Mouse (Mus musculus) forebrain, embryonic 11.5 days (tissue): ENCODE data around the gene Zfp664. TPM values are rescaled to one million over a fixed set of nuclear protein-coding genes. Genes with fewer than 3 reads are reported as not detected.

Experiments used
- ATAC-seq: fragments of 200-750 bp; cut with Nextera tagmentation; replicated peaks from 2 replicates; pipeline ENCODE4 v1.8.0; 2017; ENCODE audit warnings: moderate TSS enrichment; ENCODE audit not compliant: low FRiP score
- DNase-seq: peaks from one replicate; pipeline ENCODE4 v3.0.0-alpha.2; 2017; ENCODE audit warnings: low spot score
- H3K27ac ChIP-seq: fragments of 300-500 bp; sonication (generic); 2 replicates; pipeline ENCODE4 v1.5.1; 2014; ENCODE audit warnings: low read depth, low read length
- H3K27me3 ChIP-seq: fragments of 300-500 bp; sonication (generic); 2 replicates; pipeline ENCODE4 v1.6.1; 2014; ENCODE audit warnings: mild to moderate bottlenecking, low read length, mixed read lengths; ENCODE audit not compliant: control insufficient read depth, insufficient read depth
- H3K36me3 ChIP-seq: fragments of 300-500 bp; sonication (generic); 2 replicates; pipeline ENCODE4 v1.6.1; 2014; ENCODE audit warnings: mild to moderate bottlenecking, low read length, moderate library complexity, mixed read lengths; ENCODE audit not compliant: control insufficient read depth, insufficient read depth
- H3K4me1 ChIP-seq: fragments of 300-500 bp; sonication (generic); replicated peaks from 2 replicates; pipeline ENCODE4 v1.6.1; 2014; ENCODE audit warnings: low read length, mixed read lengths; ENCODE audit not compliant: control insufficient read depth, insufficient read depth
- H3K4me2 ChIP-seq: fragments of 300-500 bp; sonication (generic); 2 replicates; pipeline ENCODE4 v1.6.1; 2014; ENCODE audit warnings: low read depth, mild to moderate bottlenecking, low read length, moderate library complexity, mixed read lengths; ENCODE audit not compliant: severe bottlenecking
- H3K4me3 ChIP-seq: fragments of 300-500 bp; sonication (generic); 2 replicates; pipeline ENCODE4 v1.5.1; 2014; ENCODE audit warnings: low read depth, low read length
- H3K9ac ChIP-seq: fragments of 300-500 bp; sonication (generic); 2 replicates; pipeline ENCODE4 v1.6.1; 2014; ENCODE audit warnings: low read length
- H3K9me3 ChIP-seq: fragments of 300-500 bp; sonication (generic); 2 replicates; pipeline ENCODE4 v1.6.1; 2016; ENCODE audit warnings: low read length, mixed read lengths; ENCODE audit not compliant: control insufficient read depth
- WGBS: fragments of 180-500 bp; shearing (Covaris S2); extraction: QIAGEN DNeasy Blood & Tissue Kit; methylation state at CpG from one replicate; pipeline ENCODE4 v1.1.7; 2014; 5-methylcytosine and 5-hydroxymethylcytosine counted together
- polyA plus RNA-seq: library from polyadenylated mRNA; unstranded; fragments of >200 nt; fragmentation: Nextera tagmentation; extraction: Ambion mirVana; gene quantifications from 2 replicates; pipeline ENCODE4 v1.2.1, GENCODE M21; 2014

Zfp664 gene
- polyA plus RNA-seq, 1 experiment from 2014 or later, result 139 TPM

DNA sequence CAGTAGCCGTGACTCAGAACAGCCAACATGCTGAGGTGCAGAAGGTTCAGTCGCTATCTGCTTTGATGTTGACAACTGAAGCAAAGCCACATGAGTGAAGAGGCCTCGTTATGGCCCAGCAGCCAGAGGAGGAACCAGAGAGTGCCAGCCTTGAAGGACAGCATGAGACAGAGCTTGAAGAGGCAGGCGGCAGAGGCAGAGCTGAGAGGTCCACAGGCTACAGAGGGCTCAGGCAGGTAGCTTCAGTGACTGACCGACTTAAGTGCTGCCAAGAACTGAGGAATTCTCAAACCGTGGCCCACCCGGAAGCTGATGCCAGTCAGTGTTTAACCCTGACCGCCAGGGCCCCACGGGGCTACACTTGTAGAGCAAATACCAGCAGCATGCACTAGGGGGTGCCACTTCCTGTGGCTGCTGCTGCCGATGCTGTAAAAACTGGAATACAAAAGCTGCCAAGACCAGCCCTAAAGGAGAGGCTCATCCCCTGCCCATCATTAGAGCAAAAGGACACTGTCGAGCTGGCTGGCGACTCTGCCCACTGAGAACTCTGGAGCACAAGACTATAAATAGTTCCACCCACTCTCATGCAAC is 81.4 kb downstream of the Zfp664 start:
- DNase-seq, result no peak
- Histone ChIP-seq H3K4me1 (no peaks in the 10 kb centered on the region), H3K27ac (no peak overlapping the region), H3K4me2 (no peak overlapping the region), H3K36me3 (no peaks in the 10 kb centered on the region), H3K27me3 (no peaks in the 10 kb centered on the region), H3K9me3 (no peaks in the 10 kb centered on the region; the same call in 1 of the 2 replicates), H3K9ac (no peak overlapping the region), H3K4me3 (no peak overlapping the region)
- WGBS, result 69% methylated on average over 12 of the region's 12 CpGs
- ATAC-seq, result no peak

- ATAC-seq (no peak), DNase-seq (no peak)
- Histone ChIP-seq H3K27me3 (no peaks in the 10 kb centered on the region), H3K4me3 (no peak overlapping the region), H3K27ac (no peak overlapping the region), H3K36me3 (no peaks in the 10 kb centered on the region), H3K4me2 (no peak overlapping the region), H3K9ac (no peak overlapping the region), H3K9me3 (no peaks in the 10 kb centered on the region; the same call in 1 of the 2 replicates), H3K4me1 (no peaks in the 10 kb centered on the region)
- 89% methylated on average over 10 of the region's 10 CpGs for WGBS
These were observed 81.9 kb downstream of the Zfp664 start for GRCm38 (mm10) chr5:124944384-124944783.

DNA sequence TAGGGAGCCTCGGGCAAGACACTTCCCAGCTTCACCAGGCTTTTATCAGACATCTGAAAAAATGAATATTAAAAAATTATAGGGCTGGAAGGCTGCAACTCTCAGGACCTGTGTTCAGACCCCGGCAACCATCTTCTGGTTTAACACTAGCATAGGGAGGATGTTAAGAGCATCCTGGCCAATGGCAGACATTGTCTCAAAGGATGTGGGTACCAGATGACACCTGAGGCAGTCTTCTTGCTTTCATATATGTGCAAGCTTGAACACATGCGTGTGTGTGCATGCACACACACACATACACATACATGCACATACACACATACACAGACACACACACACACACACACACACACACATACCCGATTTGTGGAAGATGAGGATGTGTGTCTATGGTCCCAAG is 82.6 kb downstream of the Zfp664 start:
- Histone ChIP-seq H3K9ac (no peak overlapping the region), H3K27ac (no peak overlapping the region), H3K4me1 (no peaks in the 10 kb centered on the region), H3K36me3 (no peaks in the 10 kb centered on the region), H3K27me3 (no peaks in the 10 kb centered on the region), H3K4me2 (no peak overlapping the region), H3K4me3 (no peak overlapping the region), H3K9me3 (no peaks in the 10 kb centered on the region; the same call in 1 of the 2 replicates)
- WGBS, result 86% methylated on average over 4 of the region's 4 CpGs
- DNase-seq (no peak), ATAC-seq (no peak)

DNA sequence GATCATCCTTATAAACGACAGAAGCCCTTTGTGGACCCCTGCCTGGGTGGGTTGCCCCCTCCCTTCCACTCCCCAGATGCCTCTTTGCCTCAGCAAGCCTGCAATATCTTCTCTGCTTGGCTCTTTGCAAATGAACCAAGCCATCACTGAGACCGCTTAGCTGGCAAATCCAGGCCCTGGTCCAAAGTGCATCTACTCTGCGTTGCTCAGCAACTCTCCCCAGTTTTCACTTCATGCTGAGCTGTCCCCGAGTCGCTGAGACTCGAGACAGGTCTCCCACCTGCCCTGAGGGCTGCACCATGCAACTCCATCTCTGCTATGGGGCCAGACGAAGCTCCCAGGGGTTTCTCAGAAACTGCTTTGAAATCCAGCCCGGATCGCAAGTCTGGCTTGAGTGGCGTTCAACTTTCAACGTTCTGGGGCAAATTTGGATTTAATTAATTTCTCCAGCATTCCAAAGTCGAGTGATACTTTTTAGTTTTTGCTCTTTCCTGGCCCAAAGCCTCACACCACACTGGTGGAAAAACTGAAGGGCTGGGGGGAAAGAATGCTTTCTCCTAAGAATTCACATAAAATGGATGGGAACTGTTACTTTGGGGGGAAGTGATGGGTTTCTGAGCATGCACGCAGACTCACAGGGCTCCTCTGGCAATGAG is 88.3 kb downstream of the Zfp664 start:
- H3K4me2 ChIP-seq, result no peak overlapping the region
- H3K4me1 ChIP-seq, result no peaks in the 10 kb centered on the region
- H3K9me3 ChIP-seq, result no peaks in the 10 kb centered on the region; the same call in 1 of the 2 replicates
- 57% methylated on average over 13 of the region's 13 CpGs for WGBS
- no peaks in the 10 kb centered on the region for H3K27me3 ChIP-seq
- no peak for DNase-seq
- no peak overlapping the region for H3K27ac ChIP-seq
- no peak overlapping the region for H3K4me3 ChIP-seq
- no peaks in the 10 kb centered on the region for H3K36me3 ChIP-seq
- no peak for ATAC-seq
- H3K9ac ChIP-seq, result no peak overlapping the region

DNA sequence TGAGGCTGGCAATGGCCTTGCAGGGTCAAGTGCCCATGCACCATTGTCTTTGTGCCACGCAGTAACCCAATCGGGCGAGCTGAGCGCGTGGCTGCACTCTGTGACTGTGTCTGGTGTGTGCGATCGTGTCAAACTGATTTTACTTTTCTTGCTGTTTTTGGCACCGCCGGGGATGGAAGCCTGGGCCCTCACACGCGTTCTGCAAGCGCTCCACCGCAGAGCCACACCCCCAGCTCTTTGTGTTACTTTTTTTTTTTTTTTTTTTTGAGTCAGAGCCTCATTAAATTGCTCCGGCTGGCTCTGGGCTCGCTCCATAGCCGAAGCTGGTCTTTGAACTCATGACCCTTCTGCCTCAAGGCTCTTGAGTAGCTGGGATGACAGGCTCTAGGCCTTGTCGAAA is 88.8 kb downstream of the Zfp664 start:
- Histone ChIP-seq H3K27ac (no peak overlapping the region), H3K4me2 (no peak overlapping the region), H3K4me1 (no peaks in the 10 kb centered on the region), H3K4me3 (no peak overlapping the region), H3K27me3 (no peaks in the 10 kb centered on the region), H3K9ac (no peak overlapping the region), H3K36me3 (no peaks in the 10 kb centered on the region), H3K9me3 (no peaks in the 10 kb centered on the region; the same call in 1 of the 2 replicates)
- WGBS, result 69% methylated on average over 17 of the region's 17 CpGs
- ATAC-seq, result no peak
- no peak for DNase-seq

Other genes starting within 250 kb of the Zfp664 start
- gene Atp6v0a2, start 234.1 kb upstream of the Zfp664 start, polyA plus RNA-seq, result 49.6 and 52.7 TPM in 2 replicates
- 0.07 and 0.12 TPM in 2 replicates for gene Dnah10, start 137.6 kb upstream of the Zfp664 start, polyA plus RNA-seq
- gene Ccdc92, start 267 bp upstream of the Zfp664 start, polyA plus RNA-seq, result 17.3 and 18.6 TPM in 2 replicates
- gene Rflna, start 140.5 kb downstream of the Zfp664 start, polyA plus RNA-seq, result 4.5 and 6.0 TPM in 2 replicates